ENCODE assay signal across 15 mouse cellular contexts in genomic region chr13:54067617-54068166, GRCm38 (mm10). TPM values are rescaled to one million over a fixed set of nuclear protein-coding genes. Genes with fewer than 3 reads are reported as not detected.
A peak's percentile ranks its signal among the peaks of the same experiment; 100 is the strongest.
DNase-seq lines count a peak whose midpoint lies in the region; ATAC-seq lines count a peak whose summit lies in the region.
"Had no signal": no experiment of that assay in that cellular context is flagged by ENCODE, and none has a peak within 500 bp of the region (broad histone marks: within the 10 kb centered on the region; RNA-seq: fewer than 3 reads in every experiment).

No protein-coding gene starts in this region.

- peaks cover 19% of the 10 kb centered on the region for H3K4me1 ChIP-seq in hindbrain, embryonic 10.5 days (replicated peaks)
- peaks cover 5% of the 10 kb centered on the region for H3K4me1 ChIP-seq in hindbrain, embryonic 12.5 days
- H3K4me1 ChIP-seq in forebrain, embryonic 14.5 days (ENCODE audit: control insufficient read depth, insufficient read depth, low read length): peaks cover 6% of the 10 kb centered on the region; the same call in 1 of the 2 replicates
- peaks cover 17% of the 10 kb centered on the region for H3K4me1 ChIP-seq in midbrain, embryonic 13.5 days (replicated peaks)

- 20% methylated on average over 6 of the region's 6 CpGs for WGBS in hindbrain, embryonic 10.5 days
- 19% methylated on average over 6 of the region's 6 CpGs for WGBS in hindbrain, embryonic 12.5 days
- WGBS in forebrain, embryonic 14.5 days: 1% methylated on average over 6 of the region's 6 CpGs
- WGBS in midbrain, embryonic 13.5 days: 1% methylated on average over 6 of the region's 6 CpGs

- peak overlapping the region; percentile 35 for H3K27ac ChIP-seq in hindbrain, embryonic 10.5 days
- H3K27ac ChIP-seq in hindbrain, embryonic 12.5 days: no peak overlapping the region
- H3K27ac ChIP-seq in forebrain, embryonic 14.5 days (ENCODE audit: low read depth, low read length): no peak overlapping the region
- H3K27ac ChIP-seq in midbrain, embryonic 13.5 days: 0 out of 2 replicates have a peak overlapping the region, but pooled peaks have one; percentile 42
- H3K27ac ChIP-seq: liver, embryonic 13.5 days had no signal

- H3K36me3 ChIP-seq in hindbrain, embryonic 10.5 days: no peaks in the 10 kb centered on the region
- no peaks in the 10 kb centered on the region for H3K36me3 ChIP-seq in hindbrain, embryonic 12.5 days
- H3K36me3 ChIP-seq in forebrain, embryonic 14.5 days (ENCODE audit: control insufficient read depth, insufficient read depth, low read length): no peaks in the 10 kb centered on the region
- H3K36me3 ChIP-seq in midbrain, embryonic 13.5 days: no peaks in the 10 kb centered on the region
- H3K36me3 ChIP-seq: liver, embryonic 13.5 days had no signal

- no peak overlapping the region for H3K4me2 ChIP-seq in hindbrain, embryonic 12.5 days (replicated peaks)
- H3K4me2 ChIP-seq in forebrain, embryonic 14.5 days (ENCODE audit: low read length): no peak overlapping the region
- no peak overlapping the region for H3K4me2 ChIP-seq in midbrain, embryonic 13.5 days (replicated peaks)
- H3K4me2 ChIP-seq: liver, embryonic 13.5 days had no signal

- intact Hi-C loops in gastrocnemius, postnatal 36 days (cut with DNase I): no loop called here

- H3K27me3 ChIP-seq in hindbrain, embryonic 10.5 days (ENCODE audit: insufficient read depth, poor library complexity, severe bottlenecking): no peaks in the 10 kb centered on the region
- H3K27me3 ChIP-seq in hindbrain, embryonic 12.5 days: peaks cover 7% of the 10 kb centered on the region
- H3K27me3 ChIP-seq in forebrain, embryonic 14.5 days (replicated peaks; ENCODE audit: control insufficient read depth, insufficient read depth, low read length): no peaks in the 10 kb centered on the region
- H3K27me3 ChIP-seq in midbrain, embryonic 13.5 days: peaks cover 19% of the 10 kb centered on the region
- H3K27me3 ChIP-seq: liver, embryonic 13.5 days had no signal

- no peak for ATAC-seq in hindbrain, embryonic 12.5 days (ENCODE audit: low FRiP score)
- no peak for ATAC-seq in forebrain, embryonic 14.5 days
- ATAC-seq in midbrain, embryonic 13.5 days: no peak

- no peak for DNase-seq in hindbrain, embryonic 10.5 days (ENCODE audit: low spot score)
- peak; percentile 68 for DNase-seq in ES-CJ7 (ENCODE audit: low read depth, low spot score)
- DNase-seq in forebrain, embryonic 14.5 days (ENCODE audit: low spot score): peak; percentile 49
- no peak for DNase-seq in heart, adult 11 months
- no peak for DNase-seq in gastrocnemius, postnatal 36 days
- no peak for DNase-seq in thymus, postnatal 10 days (ENCODE audit: low spot score in 2 of 2)
- DNase-seq: adrenal gland, adult 2 months; heart, adult 18-20 months; heart, postnatal 14 days; liver, embryonic 13.5 days; lung, postnatal 36 days; thymus, adult 18-20 months had no signal

- H3K9ac ChIP-seq in hindbrain, embryonic 12.5 days: no peak overlapping the region
- no peak overlapping the region for H3K9ac ChIP-seq in forebrain, embryonic 14.5 days (ENCODE audit: low read length)
- H3K9ac ChIP-seq in midbrain, embryonic 13.5 days (replicated peaks): no peak overlapping the region
- H3K9ac ChIP-seq: liver, embryonic 13.5 days had no signal

- no peaks in the 10 kb centered on the region for H3K9me3 ChIP-seq in hindbrain, embryonic 10.5 days
- H3K9me3 ChIP-seq in hindbrain, embryonic 12.5 days (replicated peaks): no peaks in the 10 kb centered on the region
- no peaks in the 10 kb centered on the region for H3K9me3 ChIP-seq in forebrain, embryonic 14.5 days (replicated peaks; ENCODE audit: control insufficient read depth, low read length)
- H3K9me3 ChIP-seq in midbrain, embryonic 13.5 days: no peaks in the 10 kb centered on the region
- H3K9me3 ChIP-seq: liver, embryonic 13.5 days had no signal

- no peak overlapping the region for H3K4me3 ChIP-seq in hindbrain, embryonic 10.5 days
- H3K4me3 ChIP-seq in hindbrain, embryonic 12.5 days: no peak overlapping the region
- no peak overlapping the region for H3K4me3 ChIP-seq in forebrain, embryonic 14.5 days (ENCODE audit: low read depth, low read length)
- H3K4me3 ChIP-seq in midbrain, embryonic 13.5 days (replicated peaks): no peak overlapping the region
- H3K4me3 ChIP-seq: liver, embryonic 13.5 days had no signal

RNA-seq across cellular contexts. Expression of gene Sfxn1, which starts 4.0 kb away (rescaled TPM):
- 66.8 and 70.5 TPM in 2 replicates for polyA plus RNA-seq in hindbrain, embryonic 10.5 days (2016; fragmentation: Nextera tagmentation; extraction: Ambion mirVana)
- 71.1 and 72.6 TPM in 2 replicates for polyA plus RNA-seq in hindbrain, embryonic 12.5 days (2016; fragmentation: Nextera tagmentation; extraction: Ambion mirVana)
- 88.6 and 88.8 TPM in 2 replicates for polyA plus RNA-seq in forebrain, embryonic 14.5 days (2014; fragmentation: Nextera tagmentation; extraction: Ambion mirVana)
- polyA plus RNA-seq in midbrain, embryonic 13.5 days (2015; fragmentation: Nextera tagmentation; extraction: Ambion mirVana): 82.2 and 86.3 TPM in 2 replicates
- total RNA-seq in gastrocnemius, postnatal 36 days (2021): 1 to 10 TPM; 1.8 to 2.4 TPM

RNA-seq across cellular contexts. Expression of gene Drd1, which starts 12.2 kb away (rescaled TPM):
- 0.61 and 0.86 TPM in 2 replicates for polyA plus RNA-seq in hindbrain, embryonic 10.5 days (2016; fragmentation: Nextera tagmentation; extraction: Ambion mirVana)
- polyA plus RNA-seq in hindbrain, embryonic 12.5 days (2016; fragmentation: Nextera tagmentation; extraction: Ambion mirVana): 1.4 and 1.9 TPM in 2 replicates
- polyA plus RNA-seq in forebrain, embryonic 14.5 days (2014; fragmentation: Nextera tagmentation; extraction: Ambion mirVana): 5.1 and 8.3 TPM in 2 replicates
- polyA plus RNA-seq in midbrain, embryonic 13.5 days (2015; fragmentation: Nextera tagmentation; extraction: Ambion mirVana): 1.2 and 2.0 TPM in 2 replicates
- total RNA-seq in gastrocnemius, postnatal 36 days (2021): not detected
- polyA plus RNA-seq: adrenal gland, adult 2 months; C2C12; liver, embryonic 13.5 days had no signal

Comparison
In these comparisons a context has a peak if more than half of its experiments do, and no peak if none do; other contexts are left out.
1. H3K27ac ChIP-seq: peak in hindbrain, embryonic 10.5 days (single experiment) and midbrain, embryonic 13.5 days (single experiment); none in hindbrain, embryonic 12.5 days (single experiment) and forebrain, embryonic 14.5 days (single experiment).
2. DNase-seq: peak in ES-CJ7 (single experiment) and forebrain, embryonic 14.5 days (single experiment); none in hindbrain, embryonic 10.5 days (single experiment), heart, adult 11 months (single experiment), gastrocnemius, postnatal 36 days (0 of 2) and thymus, postnatal 10 days (0 of 2).